Mouse (Mus musculus) spleen, postnatal 10 days (tissue): Measurements from ENCODE around the gene Ccz1.
"Not testable (repeated sequence)": the region's sequence is repeated elsewhere in the genome, so short reads cannot be mapped to it uniquely, and the experiment has no call there.

ENCODE experiments used
- DNase-seq, 2 experiments: peaks; one replicate each; pipeline ENCODE4 v3.0.0; 2021 to 2022; ENCODE audit warnings: low spot score in 2 of 2

Gene Ccz1

GRCm38 (mm10) chr5:144014551-144015311 is at the start of gene Ccz1:
Ccz1 (minus strand) TSS chr5:144014877.
- DNase-seq, result peak; percentile 75 to 83

DNA sequence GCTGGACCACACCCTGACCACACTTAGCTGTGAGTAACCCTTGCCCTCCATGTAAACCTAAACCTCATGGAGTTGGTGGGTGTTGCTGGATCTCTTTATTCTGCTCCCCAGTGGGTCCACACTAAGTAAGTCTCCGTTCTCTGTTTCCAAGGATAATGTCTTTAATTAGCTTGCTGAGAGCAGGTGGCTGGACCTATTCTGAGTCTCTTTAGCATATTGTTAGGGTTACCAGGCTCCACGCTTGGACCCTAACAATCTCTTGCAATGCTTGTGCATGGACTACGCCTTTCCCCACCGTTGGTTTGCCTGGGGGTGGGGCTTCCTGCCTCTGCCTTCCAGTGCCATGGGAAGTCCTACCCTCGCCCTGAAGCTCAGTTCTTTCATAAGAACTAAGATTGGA is 49.4 kb upstream of the Ccz1 start:
- DNase-seq, result no peak

GRCm38 (mm10) chr5:144054340-144054739 is 39.7 kb upstream of the Ccz1 start:
- DNase-seq, result no peak

GRCm38 (mm10) chr5:144053450-144053849 is 38.8 kb upstream of the Ccz1 start:
- no peak for DNase-seq

- DNase-seq, result peak in 1 of 2 experiments; percentile 38
Observed at GRCm38 (mm10) chr5:144051268-144051667, 36.6 kb upstream of the Ccz1 start.

- no peak for DNase-seq
Observed at GRCm38 (mm10) chr5:144049881-144050280, 35.2 kb upstream of the Ccz1 start.

DNA sequence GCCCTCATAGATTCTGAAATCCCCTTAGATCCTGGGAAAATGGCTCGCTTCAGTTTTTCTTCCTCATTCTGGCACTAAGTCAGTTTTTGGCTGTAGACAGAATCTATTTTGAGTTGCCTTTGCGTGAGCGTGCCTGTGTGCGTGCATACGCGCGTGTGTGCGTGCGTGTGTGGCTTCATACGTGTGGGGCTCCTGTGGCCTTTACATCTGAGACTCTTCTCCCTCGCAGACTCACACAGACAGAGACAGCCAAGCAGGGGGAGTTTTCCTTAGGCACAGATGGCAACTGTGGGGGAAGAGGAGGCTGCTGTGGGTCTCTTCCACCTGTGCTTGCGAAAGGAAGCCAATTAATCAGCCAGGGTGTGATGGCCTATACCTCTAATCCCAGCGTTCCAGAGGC is 32.6 kb upstream of the Ccz1 start:
- no peak for DNase-seq

- DNase-seq, result peak in 1 of 2 experiments; percentile 18
Observed at GRCm38 (mm10) chr5:144043166-144043565, 28.5 kb upstream of the Ccz1 start.

DNA sequence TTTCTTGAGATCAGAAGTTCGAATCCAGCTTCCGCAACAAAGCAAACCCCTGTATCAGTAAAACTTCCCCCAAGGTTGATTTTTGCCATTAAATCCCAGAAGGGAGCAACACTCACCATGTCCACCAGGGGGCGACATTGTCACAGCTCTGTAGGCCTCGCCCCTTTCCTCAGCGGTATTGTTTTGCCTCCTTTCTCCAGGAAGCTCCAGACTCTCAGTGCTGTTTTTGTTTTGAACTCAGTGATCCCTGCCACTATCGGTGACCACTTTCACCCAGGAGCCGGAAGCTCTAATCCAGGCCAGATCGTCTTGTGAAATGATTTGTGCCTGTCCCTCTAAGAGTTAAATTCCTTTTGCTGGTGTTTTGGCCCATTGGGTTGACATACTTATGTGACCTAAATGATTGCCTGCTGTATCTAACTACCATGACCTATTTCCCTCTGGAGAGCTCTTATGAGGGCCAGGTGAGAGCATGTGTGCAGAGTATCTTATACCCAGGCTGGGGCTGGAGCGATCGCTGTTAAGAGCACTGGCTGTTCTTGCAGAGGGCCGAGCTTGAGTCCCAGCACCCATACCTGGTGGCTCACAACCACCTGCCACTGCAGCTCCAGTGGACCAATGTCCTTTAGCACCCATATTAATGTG is 26.2 kb upstream of the Ccz1 start:
- DNase-seq, result peak; percentile 67 to 82

GRCm38 (mm10) chr5:144039886-144040285 is 25.2 kb upstream of the Ccz1 start:
- no peak for DNase-seq

DNA sequence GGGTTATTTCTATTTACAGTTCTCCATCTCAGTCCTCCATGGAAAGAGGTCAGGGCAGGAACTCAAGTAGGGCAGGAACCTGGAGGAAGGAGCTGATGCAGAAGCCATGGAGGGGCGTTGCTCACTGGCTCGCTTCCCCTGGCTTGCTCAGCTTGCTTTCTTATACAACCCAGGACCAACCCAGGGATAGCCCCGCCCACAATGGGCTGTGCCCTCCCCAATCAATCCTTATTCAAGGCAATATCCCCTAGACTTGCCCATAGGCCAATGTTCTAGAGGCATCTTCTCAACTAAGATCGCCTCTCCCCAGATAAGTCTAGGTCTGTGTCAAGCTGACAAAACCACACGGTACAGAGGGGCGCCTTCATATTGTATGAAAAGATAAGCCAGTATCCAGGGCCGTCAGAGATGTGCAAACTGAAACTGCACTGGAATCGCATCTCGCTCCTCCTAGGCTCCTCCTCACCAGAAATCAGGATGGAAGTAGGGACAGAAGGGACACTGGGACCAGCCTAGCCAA is 24.5 kb upstream of the Ccz1 start:
- no peak for DNase-seq

DNA sequence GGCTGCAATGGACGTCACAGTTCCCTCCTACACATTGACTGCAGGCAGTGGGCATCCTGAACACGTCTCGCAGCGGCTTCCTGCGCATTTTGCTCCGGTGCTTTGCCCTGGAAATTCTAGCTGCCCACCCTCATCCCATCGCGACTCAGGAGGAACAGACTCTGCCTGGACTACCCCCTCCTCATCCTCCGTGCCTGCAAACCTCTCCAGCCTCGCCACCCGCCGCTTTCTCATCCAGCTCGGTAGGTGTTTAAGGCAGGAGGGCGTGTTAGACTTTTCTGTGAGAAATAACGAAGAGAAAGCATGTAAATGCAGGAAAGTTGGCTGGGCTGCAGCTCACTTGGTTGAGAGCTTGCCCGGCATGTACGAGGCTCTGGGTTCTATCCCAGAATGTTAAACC is 22.3 kb upstream of the Ccz1 start:
- DNase-seq, result no peak

- no peak for DNase-seq
Observed at GRCm38 (mm10) chr5:144034567-144034966, 19.9 kb upstream of the Ccz1 start.

GRCm38 (mm10) chr5:144032491-144032890 is 17.8 kb upstream of the Ccz1 start:
- DNase-seq, result no peak

DNA sequence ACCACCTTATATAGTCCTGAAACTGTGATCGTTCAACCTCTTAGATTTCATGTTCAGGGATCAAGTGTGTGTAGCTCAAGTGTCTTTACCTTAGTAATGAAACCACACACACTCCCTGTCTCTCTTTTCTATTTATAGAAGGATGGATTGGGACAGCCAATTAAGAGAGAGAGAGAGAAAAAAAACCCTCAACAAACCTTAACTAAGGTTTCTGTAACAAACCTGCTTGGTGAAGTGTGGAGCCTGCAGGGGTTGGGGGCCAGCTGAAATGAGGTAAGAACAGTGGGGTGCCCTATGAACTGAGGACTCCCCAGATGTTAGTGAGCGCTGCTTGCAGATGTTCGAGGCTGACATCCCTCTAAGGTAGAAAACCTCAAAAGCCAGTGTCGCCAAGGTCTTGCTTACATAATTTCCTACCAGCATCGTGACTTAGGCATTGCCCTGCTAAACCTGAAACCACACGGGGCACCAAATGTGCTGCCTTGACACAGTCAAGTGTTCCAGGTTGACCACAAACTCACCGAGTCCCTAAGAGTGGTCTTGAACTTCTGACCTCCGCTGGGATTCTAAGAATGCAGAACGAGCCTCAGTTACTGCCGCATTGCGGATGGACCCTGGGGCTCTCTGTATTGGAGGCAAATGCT is 12.1 kb upstream of the Ccz1 start, which contains the start of gene Ocm:
Gene Ocm (minus strand): TSS at position 51 of the 644 bp plus-strand sequence.
- no peak for DNase-seq

- DNase-seq, result no peak
Observed at GRCm38 (mm10) chr5:144015845-144016244, 1.2 kb upstream of the Ccz1 start.

GRCm38 (mm10) chr5:144015312-144015650 is 604 bp upstream of the Ccz1 start:
- DNase-seq, result no peak

DNA sequence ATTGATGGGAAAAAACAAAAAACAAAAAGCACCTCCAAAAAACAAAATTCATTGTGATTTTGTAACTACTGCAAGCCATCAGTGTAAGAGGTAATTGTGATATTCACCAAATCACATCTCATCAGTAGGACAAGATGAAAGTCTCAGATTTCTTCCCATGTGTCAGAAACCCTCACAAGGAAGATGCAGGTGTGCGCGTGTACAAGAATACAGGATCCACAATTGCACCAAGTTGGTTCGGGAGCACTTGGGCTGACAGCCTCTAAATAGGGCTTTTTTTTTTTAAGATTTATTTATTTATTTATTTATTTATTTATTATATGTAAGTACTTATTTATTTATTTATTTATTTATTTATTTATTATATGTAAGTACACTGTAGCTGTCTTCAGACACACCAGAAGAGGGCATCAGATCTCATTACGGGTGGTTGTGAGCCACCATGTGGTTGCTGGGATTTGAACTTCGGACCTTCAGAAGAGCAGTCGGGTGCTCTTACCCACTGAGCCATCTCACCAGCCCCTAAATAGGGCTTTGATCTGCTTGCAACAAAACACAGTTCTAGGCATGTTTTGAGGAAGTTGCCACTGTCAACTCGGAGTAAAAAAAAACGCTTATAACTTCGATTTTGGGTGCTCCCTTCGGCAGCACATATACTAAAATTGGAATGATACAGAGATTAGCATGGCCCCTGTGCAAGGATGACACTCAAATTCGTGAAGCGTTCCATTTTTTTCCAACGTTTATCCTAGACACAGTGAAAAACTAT is 1.1 kb downstream of the Ccz1 start:
- DNase-seq, result not testable (repeated sequence)

DNA sequence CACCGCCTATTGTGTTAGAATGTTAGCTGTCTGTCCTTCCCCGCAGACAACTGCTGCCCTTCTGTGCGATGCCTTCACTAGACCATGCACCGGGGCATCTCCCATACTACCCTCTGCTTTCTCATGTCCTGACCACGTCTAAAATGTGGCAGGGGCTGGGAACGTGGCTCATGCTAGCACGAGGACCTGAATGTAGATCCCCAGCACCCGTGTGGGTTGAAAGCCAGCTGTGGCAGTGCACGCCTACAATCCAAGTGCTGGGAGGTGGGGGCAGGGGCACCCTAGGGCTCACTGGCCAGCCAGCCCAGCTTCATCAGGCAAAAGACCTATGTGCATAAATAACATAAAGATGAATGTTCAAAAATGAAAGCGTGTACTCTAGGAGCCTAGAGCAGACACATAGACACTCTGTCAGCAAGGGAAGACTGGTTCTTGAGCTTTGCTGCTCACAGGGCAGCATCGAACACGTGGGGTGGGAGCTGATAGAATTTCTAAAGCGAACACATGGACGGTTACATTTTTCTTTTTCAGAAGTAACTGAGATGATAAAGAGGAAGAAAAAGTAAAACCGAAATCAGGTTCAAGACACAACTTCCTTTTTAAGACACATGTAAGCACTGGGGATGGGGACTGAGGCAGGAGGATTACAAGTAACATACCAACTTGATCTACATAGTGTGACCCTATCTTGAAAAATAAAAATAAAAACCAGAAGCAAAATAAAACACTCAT is 12.1 kb downstream of the Ccz1 start:
- DNase-seq, result no peak

GRCm38 (mm10) chr5:143999409-143999808 is 15.3 kb downstream of the Ccz1 start:
- DNase-seq, result peak in 1 of 2 experiments; percentile 61
